Mouse (Mus musculus): ENCODE measurements around the gene Nudt9. TPM values are rescaled to one million over a fixed set of nuclear protein-coding genes. Genes with fewer than 3 reads are reported as not detected.

Nudt9 gene
- polyA plus RNA-seq, 1 experiment: 77.8 TPM

DNA sequence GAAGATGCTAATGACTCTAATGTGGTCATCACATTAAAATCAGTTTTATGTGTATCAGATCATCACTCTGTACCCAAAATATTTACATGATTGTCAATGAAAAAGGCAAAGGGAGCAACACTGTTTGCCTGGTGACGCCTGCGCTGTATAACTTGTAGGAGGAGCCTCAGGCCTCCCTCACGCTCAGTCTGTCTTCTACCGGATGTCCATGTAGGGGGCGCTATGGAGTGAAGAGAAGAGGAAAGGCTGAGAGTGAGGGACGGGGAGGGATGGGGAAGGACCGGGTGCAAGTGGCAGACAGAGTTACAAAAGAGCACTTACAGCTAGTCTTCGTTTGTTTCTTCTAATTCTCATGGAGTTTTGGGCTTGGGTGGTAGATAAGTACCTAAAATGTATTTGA lies 6.8 kb downstream of the Nudt9 start:
- Histone ChIP-seq H3K36me3 (ENCODE audit: control insufficient read depth, insufficient read depth) (peaks cover 22% of the 10 kb centered on the region), H3ac (ENCODE audit: control insufficient read depth, insufficient read length) (no peak overlapping the region), H3K79me2 (ENCODE audit: control insufficient read depth, insufficient read depth) (peaks cover 11% of the 10 kb centered on the region), H3K27me3 (ENCODE audit: control insufficient read depth, insufficient read depth, insufficient read length) (no peaks in the 10 kb centered on the region), H3K4me2 (ENCODE audit: low read depth) (no peak overlapping the region), H3K4me3 (no peak overlapping the region)
- no peak for TF ChIP-seq E2F4 (IDR thresholded peaks at IDR 0.05; ENCODE audit: insufficient read depth)
- no peak for TF ChIP-seq TCF12 (IDR thresholded peaks at IDR 0.05; ENCODE audit: insufficient read depth, poor library complexity, severe bottlenecking)
- TF ChIP-seq MYOD1 (IDR thresholded peaks at IDR 0.05; ENCODE audit: control insufficient read depth in 1 of 3, insufficient read length in 2 of 3, low read depth in 2 of 3): no peak
- TF ChIP-seq REST (IDR thresholded peaks at IDR 0.05; ENCODE audit: insufficient read depth, insufficient read length): no peak
- TF ChIP-seq TCF3 (IDR thresholded peaks at IDR 0.05; ENCODE audit: insufficient read length, low read depth): no peak
- TF ChIP-seq POLR2A (IDR thresholded peaks at IDR 0.05; ENCODE audit: insufficient read length, low read depth): no peak
- no peak for TF ChIP-seq CEBPB (IDR thresholded peaks at IDR 0.05; ENCODE audit: insufficient read depth, poor library complexity, severe bottlenecking)
- TF ChIP-seq MYOG (IDR thresholded peaks at IDR 0.05; ENCODE audit: control insufficient read depth in 1 of 3, insufficient read depth in 1 of 3, insufficient read length in 2 of 3, low read depth in 2 of 3): no peak
- TF ChIP-seq USF1 (IDR thresholded peaks at IDR 0.05; ENCODE audit: low read depth): no peak
- TF ChIP-seq SRF (IDR thresholded peaks at IDR 0.05; ENCODE audit: control insufficient read depth, insufficient read length, low read depth): no peak
- no peak for TF ChIP-seq POLR2AphosphoS2 (IDR thresholded peaks at IDR 0.05; ENCODE audit: insufficient read length, low read depth)

GRCm38 (mm10) chr5:104054938-104055337 lies 8.8 kb downstream of the Nudt9 start:
- Histone ChIP-seq H3K27me3 (ENCODE audit: control insufficient read depth, insufficient read depth, insufficient read length) (no peaks in the 10 kb centered on the region), H3ac (ENCODE audit: control insufficient read depth, insufficient read length) (no peak overlapping the region), H3K4me3 (no peak overlapping the region), H3K4me2 (ENCODE audit: low read depth) (no peak overlapping the region), H3K36me3 (ENCODE audit: control insufficient read depth, insufficient read depth) (peaks cover 29% of the 10 kb centered on the region), H3K79me2 (ENCODE audit: control insufficient read depth, insufficient read depth) (peaks cover 7% of the 10 kb centered on the region)
- no peak for TF ChIP-seq E2F4 (IDR thresholded peaks at IDR 0.05; ENCODE audit: insufficient read depth)
- no peak for TF ChIP-seq POLR2AphosphoS2 (IDR thresholded peaks at IDR 0.05; ENCODE audit: insufficient read length, low read depth)
- TF ChIP-seq SRF (IDR thresholded peaks at IDR 0.05; ENCODE audit: control insufficient read depth, insufficient read length, low read depth): no peak
- no peak for TF ChIP-seq TCF3 (IDR thresholded peaks at IDR 0.05; ENCODE audit: insufficient read length, low read depth)
- no peak for TF ChIP-seq POLR2A (IDR thresholded peaks at IDR 0.05; ENCODE audit: insufficient read length, low read depth)
- TF ChIP-seq MYOG (IDR thresholded peaks at IDR 0.05; ENCODE audit: control insufficient read depth in 1 of 3, insufficient read depth in 1 of 3, insufficient read length in 2 of 3, low read depth in 2 of 3): no peak
- TF ChIP-seq MYOD1 (IDR thresholded peaks at IDR 0.05; ENCODE audit: control insufficient read depth in 1 of 3, insufficient read length in 2 of 3, low read depth in 2 of 3): no peak
- TF ChIP-seq CEBPB (IDR thresholded peaks at IDR 0.05; ENCODE audit: insufficient read depth, poor library complexity, severe bottlenecking): no peak
- TF ChIP-seq TCF12 (IDR thresholded peaks at IDR 0.05; ENCODE audit: insufficient read depth, poor library complexity, severe bottlenecking): no peak
- no peak for TF ChIP-seq MAX (IDR thresholded peaks at IDR 0.05; ENCODE audit: low read depth)
- TF ChIP-seq USF1 (IDR thresholded peaks at IDR 0.05; ENCODE audit: low read depth): no peak
- TF ChIP-seq REST (IDR thresholded peaks at IDR 0.05; ENCODE audit: insufficient read depth, insufficient read length): no peak

- no peak overlapping the region for H3K4me3 ChIP-seq
- H3ac ChIP-seq (ENCODE audit: control insufficient read depth, insufficient read length): no peak overlapping the region
- H3K4me2 ChIP-seq (ENCODE audit: low read depth): peak overlapping the region; percentile 73
- TF ChIP-seq TCF12 (IDR thresholded peaks at IDR 0.05; ENCODE audit: insufficient read depth, poor library complexity, severe bottlenecking) (no peak), MYOG (IDR thresholded peaks at IDR 0.05; ENCODE audit: control insufficient read depth in 1 of 3, insufficient read depth in 1 of 3, insufficient read length in 2 of 3, low read depth in 2 of 3) (no peak), POLR2AphosphoS2 (IDR thresholded peaks at IDR 0.05; ENCODE audit: insufficient read length, low read depth) (no peak), E2F4 (IDR thresholded peaks at IDR 0.05; ENCODE audit: insufficient read depth) (no peak)
- no peaks in the 10 kb centered on the region for H3K79me2 ChIP-seq (ENCODE audit: control insufficient read depth, insufficient read depth)
- H3K27me3 ChIP-seq (ENCODE audit: control insufficient read depth, insufficient read depth, insufficient read length): no peaks in the 10 kb centered on the region
- peaks cover 29% of the 10 kb centered on the region for H3K36me3 ChIP-seq (ENCODE audit: control insufficient read depth, insufficient read depth)
Observed at GRCm38 (mm10) chr5:104055816-104056215, 9.7 kb downstream of the Nudt9 start.

- Histone ChIP-seq H3K27me3 (ENCODE audit: control insufficient read depth, insufficient read depth, insufficient read length) (no peaks in the 10 kb centered on the region), H3K36me3 (ENCODE audit: control insufficient read depth, insufficient read depth) (peaks cover 25% of the 10 kb centered on the region), H3K4me2 (ENCODE audit: low read depth) (peak overlapping the region; percentile 73), H3K79me2 (ENCODE audit: control insufficient read depth, insufficient read depth) (no peaks in the 10 kb centered on the region), H3K4me3 (no peak overlapping the region), H3ac (ENCODE audit: control insufficient read depth, insufficient read length) (no peak overlapping the region)
- TF ChIP-seq USF1 (IDR thresholded peaks at IDR 0.05; ENCODE audit: low read depth) (peak; percentile 60), MAX (IDR thresholded peaks at IDR 0.05; ENCODE audit: low read depth) (no peak)
Observed at GRCm38 (mm10) chr5:104056295-104056694, 10.2 kb downstream of the Nudt9 start.

DNA sequence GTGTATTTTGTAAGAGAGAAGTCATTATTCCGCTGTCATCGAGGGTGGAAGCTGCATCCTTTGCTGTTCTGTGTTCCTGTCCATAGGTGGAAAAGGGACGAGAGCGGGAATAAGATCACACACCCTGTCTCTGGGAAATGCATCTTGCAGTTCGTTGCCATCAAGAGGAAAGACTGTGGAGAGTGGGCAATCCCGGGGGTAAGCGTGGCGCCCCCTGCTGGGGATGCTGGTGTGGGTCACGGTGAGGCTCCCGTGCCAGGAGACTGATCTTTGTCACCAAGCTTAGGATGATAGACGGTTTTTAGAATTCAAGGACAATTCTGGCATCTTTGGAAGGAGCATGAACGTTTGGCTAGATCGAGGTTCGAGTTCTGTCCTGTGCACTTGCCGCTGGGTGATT lies 11.9 kb downstream of the Nudt9 start:
- Histone ChIP-seq H3K36me3 (ENCODE audit: control insufficient read depth, insufficient read depth) (peaks cover 17% of the 10 kb centered on the region), H3K4me3 (no peak overlapping the region), H3K27me3 (ENCODE audit: control insufficient read depth, insufficient read depth, insufficient read length) (no peaks in the 10 kb centered on the region), H3ac (ENCODE audit: control insufficient read depth, insufficient read length) (no peak overlapping the region), H3K79me2 (ENCODE audit: control insufficient read depth, insufficient read depth) (no peaks in the 10 kb centered on the region), H3K4me2 (ENCODE audit: low read depth) (no peak overlapping the region)
- TF ChIP-seq POLR2AphosphoS2 (IDR thresholded peaks at IDR 0.05; ENCODE audit: insufficient read length, low read depth): no peak
- no peak for TF ChIP-seq E2F4 (IDR thresholded peaks at IDR 0.05; ENCODE audit: insufficient read depth)
- no peak for TF ChIP-seq MAX (IDR thresholded peaks at IDR 0.05; ENCODE audit: low read depth)
- no peak for TF ChIP-seq REST (IDR thresholded peaks at IDR 0.05; ENCODE audit: insufficient read depth, insufficient read length)
- no peak for TF ChIP-seq SRF (IDR thresholded peaks at IDR 0.05; ENCODE audit: control insufficient read depth, insufficient read length, low read depth)
- TF ChIP-seq USF1 (IDR thresholded peaks at IDR 0.05; ENCODE audit: low read depth): no peak
- TF ChIP-seq TCF12 (IDR thresholded peaks at IDR 0.05; ENCODE audit: insufficient read depth, poor library complexity, severe bottlenecking): no peak
- no peak for TF ChIP-seq POLR2A (IDR thresholded peaks at IDR 0.05; ENCODE audit: insufficient read length, low read depth)
- no peak for TF ChIP-seq CEBPB (IDR thresholded peaks at IDR 0.05; ENCODE audit: insufficient read depth, poor library complexity, severe bottlenecking)
- no peak for TF ChIP-seq MYOG (IDR thresholded peaks at IDR 0.05; ENCODE audit: control insufficient read depth in 1 of 3, insufficient read depth in 1 of 3, insufficient read length in 2 of 3, low read depth in 2 of 3)
- TF ChIP-seq MYOD1 (IDR thresholded peaks at IDR 0.05; ENCODE audit: control insufficient read depth in 1 of 3, insufficient read length in 2 of 3, low read depth in 2 of 3): no peak
- TF ChIP-seq TCF3 (IDR thresholded peaks at IDR 0.05; ENCODE audit: insufficient read length, low read depth): no peak

Data from myocyte (in vitro differentiated cells).